Mouse (Mus musculus) spleen, embryonic (tissue): Measurements from ENCODE around the gene Pim2.

ENCODE experiments used
- CTCF ChIA-PET: fragments of 350-600 bp; sonication (Branson Sonifier 250); formaldehyde crosslinking; loops from one replicate; lab custom pipeline; 2022; lab: Charles Lee

Pim2 gene

DNA sequence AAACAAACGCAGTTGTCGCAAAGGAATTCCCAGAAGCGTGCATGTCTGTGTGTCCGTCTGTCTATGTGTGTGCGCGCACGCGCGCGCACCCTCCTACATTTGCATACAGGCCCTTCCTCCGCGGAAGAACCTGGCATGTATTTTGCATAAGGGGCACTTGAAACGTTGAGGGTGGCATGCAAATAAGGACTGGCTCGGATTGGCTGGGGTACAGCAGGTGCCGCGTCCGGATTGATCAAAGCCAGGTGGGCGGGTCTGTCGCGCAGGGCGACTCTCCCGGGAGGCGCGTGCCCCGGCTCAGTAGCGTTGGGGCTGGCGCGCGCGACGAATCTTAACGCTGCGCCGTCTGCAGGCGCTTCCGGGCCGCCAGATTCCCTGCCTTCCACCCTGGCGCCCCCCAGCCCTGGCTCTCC, at the start of gene Pim2:
Pim2 (plus strand) TSS at position 256 of the 413 bp plus-strand sequence.
- CTCF ChIA-PET: no interaction called here

DNA sequence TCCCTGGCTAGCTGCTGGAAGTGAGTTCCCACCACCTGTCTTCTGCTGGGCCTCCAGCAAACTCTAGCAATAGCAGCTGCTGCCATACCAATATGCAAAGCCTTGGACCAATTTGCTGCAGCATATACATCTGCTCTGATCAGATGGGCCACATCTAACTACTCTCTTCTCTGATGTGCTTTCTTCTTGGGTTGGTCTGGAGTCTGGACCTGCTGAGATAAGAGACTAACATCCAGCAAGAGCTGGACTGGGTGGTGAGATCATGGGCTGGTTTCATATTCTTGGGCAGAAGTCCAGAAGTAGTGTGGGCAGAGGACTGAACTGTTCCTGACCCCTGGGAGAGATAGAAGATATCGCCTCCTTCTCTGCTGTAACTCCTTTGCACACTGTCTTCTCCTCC, 40.9 kb upstream of the Pim2 start:
- CTCF ChIA-PET: no interaction called here

GRCm38 (mm10) chrX:7840842-7841162, 37.3 kb upstream of the Pim2 start:
- CTCF ChIA-PET: no interaction called here

GRCm38 (mm10) chrX:7841163-7842162, 36.6 kb upstream of the Pim2 start, which contains the start of gene Otud5:
Gene Otud5 (plus strand): TSS chrX:7841364.
- CTCF ChIA-PET: no interaction called here

DNA sequence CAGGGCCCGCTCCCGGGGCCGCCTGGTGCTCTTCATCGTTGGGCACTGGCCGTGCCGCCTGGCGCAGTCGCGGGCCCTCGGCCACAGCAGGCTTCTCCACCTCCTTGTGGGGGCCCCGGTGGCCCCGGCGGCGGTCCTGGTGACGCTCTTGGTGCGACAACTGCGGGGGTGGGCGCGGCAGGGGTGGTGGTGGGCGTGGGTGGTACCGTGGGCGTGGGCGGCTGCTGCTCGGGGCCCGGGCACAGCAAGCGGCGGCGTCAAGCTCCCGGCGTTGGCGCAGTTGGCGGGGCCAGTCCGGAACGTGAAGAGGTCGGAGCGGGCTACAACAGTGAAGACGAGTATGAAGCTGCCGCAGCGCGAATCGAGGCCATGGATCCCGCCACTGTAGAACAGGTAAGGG, 35.7 kb upstream of the Pim2 start:
- CTCF ChIA-PET: no interaction called here

DNA sequence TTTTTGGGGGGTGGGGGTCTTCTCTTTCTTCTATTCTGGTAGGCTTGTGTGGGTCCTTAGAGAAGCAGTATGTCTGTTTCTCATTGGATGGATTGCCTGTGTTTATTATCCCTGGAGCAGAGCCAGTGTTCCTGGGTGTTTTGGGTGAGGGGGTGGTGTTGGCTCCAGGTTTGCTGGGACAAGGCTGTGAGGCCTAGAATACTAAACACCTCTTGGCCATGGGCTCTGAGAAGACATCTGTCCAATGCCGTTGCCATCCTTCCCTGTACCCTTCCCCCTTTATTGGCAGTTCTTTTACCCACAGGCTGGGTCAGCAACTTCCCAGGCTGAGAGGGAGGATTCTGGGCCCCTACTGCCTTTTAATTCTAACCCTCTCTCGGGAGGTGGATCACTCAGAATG, 30.2 kb upstream of the Pim2 start:
- CTCF ChIA-PET: no interaction called here

- CTCF ChIA-PET: no interaction called here
Measured at GRCm38 (mm10) chrX:7854578-7854977, 23.5 kb upstream of the Pim2 start.

- CTCF ChIA-PET: no interaction called here
Measured at GRCm38 (mm10) chrX:7859191-7859753, 18.8 kb upstream of the Pim2 start.

DNA sequence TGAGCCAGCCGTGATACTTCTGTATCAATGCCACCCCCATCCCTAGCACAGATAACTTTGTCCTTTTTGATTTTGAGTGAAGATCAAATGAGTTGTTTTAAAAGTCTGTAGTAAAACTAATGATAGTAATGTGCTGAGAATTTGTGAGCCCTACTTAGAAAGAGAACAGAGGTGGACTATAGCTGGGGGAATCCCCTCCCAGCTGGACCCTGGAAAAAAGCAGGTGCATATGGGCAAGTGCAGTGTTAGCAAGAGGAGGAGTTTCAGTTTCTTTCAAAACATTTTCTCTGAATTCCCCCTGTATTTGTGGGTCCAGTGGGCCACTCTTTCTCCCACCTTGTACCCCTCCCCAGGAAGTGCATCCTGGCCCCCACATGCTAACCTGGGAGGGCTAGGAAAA, 14.9 kb upstream of the Pim2 start:
- CTCF ChIA-PET: no interaction called here

DNA sequence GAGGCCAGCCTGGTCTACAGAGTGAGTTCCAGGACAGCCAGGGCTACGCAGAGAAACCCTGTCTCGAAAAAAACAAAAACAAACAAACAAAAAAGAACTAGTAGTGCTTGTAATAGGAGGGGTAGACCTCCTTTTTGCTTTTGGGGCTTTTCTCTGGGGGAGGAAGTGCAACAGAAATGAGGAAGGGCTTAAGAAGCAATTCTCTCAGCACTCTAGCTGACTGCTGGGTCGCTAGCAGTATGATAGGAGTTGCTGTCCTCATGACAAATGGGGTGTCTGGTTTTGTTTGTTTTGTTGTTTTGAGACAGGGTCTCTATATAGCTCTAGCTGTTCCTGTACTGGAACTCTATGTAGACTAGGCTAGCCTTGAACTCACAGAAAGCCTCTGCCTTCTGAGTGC, 13.5 kb upstream of the Pim2 start:
- CTCF ChIA-PET: no interaction called here

DNA sequence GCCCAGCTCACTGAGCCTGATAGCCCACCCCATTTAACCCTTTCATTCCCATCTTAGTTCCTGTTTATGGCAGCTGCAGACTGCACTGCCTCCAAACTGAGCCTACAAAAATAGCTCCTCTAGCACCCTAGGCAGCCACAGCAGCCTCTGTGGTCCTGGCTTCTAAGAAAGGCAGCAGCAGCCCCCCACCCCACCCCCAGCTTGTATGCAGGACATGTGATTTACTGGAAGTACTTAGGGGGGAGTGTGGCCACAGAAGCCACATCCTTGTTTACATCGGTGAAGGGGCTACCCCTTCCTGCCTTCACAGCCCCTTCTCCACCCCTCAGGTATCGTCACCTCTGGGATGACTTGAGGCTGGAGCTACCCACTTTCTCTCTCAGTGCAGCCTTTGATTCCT, 12.7 kb upstream of the Pim2 start:
- CTCF ChIA-PET: no interaction called here

GRCm38 (mm10) chrX:7865786-7866185, 12.3 kb upstream of the Pim2 start:
- CTCF ChIA-PET: no interaction called here

DNA sequence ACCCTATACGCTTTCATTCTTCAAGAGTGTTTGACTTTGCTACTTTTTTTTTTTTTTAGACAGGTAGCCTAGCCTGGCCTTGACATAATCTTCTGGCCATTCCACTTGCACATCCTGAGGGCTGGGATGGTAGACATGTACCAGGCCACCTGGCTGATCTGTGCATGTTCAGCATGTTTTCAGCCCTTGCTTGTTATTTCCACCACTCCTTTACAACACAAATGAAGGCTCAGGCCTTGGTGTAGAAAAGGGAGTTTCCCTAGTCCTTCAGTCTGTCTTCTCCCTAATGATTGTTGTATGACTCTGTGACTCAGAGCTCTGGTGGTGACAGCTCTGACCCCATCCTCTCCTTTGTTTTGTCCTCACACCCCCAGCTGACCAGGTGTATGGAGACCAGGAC, 10.9 kb upstream of the Pim2 start:
- CTCF ChIA-PET: no interaction called here

- CTCF ChIA-PET: no interaction called here
Measured at GRCm38 (mm10) chrX:7868506-7868905, 9.6 kb upstream of the Pim2 start.

DNA sequence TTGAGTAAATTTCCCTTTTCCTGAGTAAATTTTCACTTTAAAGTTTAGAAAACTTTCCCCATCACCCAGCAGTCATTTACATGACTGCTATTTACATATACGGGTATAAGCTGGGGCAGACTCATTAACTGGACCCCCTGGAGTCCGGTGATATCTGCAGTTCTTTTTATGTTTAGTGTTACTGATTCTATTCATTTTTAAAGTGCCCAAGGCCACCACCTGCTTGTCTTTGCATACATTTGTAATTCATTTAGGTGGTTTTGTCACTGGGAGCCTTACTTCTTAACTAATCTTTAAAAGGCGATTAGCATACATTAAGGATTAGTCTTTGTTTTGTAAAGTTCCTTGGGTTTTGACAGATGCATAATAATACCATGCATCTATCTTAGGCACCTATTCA, 8.2 kb upstream of the Pim2 start:
- CTCF ChIA-PET: no interaction called here

DNA sequence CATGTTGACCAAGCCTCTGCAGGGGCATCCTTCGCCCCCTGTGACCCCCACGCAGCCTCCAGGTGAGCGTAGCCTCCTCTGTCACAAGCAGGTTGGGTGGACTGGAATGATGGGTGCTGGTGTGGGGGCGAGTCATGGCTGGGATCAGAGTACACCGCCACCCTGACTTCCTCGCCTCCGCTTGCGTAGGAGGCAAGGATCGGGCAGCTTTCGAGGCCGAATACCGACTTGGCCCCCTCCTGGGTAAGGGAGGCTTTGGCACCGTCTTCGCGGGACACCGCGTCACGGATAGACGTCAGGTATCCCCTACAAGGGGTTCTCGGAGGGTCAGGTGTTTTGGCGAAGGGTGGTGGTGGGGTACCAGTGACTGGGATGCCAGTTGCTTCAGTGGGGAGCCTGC, 433 bp downstream of the Pim2 start:
- CTCF ChIA-PET: no interaction called here

- CTCF ChIA-PET: interaction anchor here (0.6 to 0.7 kb wide), 2 partner anchors 67 to 1013 kb away, joined by 3 read pairs; partner anchors contain the start of gene B630019K06Rik
Measured at GRCm38 (mm10) chrX:7879819-7880218, 1.8 kb downstream of the Pim2 start.

DNA sequence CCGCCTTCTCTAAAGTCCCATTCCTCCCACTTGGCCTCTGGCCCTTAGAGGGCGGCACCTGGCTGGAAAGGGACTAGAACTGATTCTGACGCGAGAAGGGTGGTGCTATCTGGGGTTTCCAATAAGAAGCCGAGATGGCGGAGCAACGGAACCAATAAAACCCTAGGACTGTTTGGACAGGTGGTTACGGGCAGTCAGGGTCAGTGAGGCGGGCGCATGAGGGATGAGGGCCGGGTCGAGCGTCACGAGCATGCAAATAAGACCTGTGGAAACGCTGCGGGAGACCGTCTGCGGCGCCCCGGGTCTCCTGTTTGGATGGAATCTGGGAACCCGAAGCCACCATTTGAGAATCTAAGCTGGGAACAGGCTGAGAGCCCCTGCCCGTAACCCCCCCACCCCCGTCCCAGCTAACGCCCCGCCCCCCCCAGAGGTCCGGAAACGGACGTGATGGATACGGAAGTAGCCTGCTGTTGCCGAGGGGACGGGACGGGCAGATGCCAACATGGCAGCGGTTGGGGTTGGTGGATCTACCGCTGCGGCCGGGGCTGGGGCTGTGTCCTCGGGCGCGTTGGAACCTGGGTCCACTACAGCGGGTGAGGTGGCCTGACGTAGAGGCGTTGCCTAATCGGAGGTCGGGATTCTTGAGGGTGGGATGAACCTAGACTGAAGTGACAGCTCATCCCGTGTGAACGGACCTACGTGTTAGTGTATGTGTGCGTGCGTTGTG, 5.9 kb downstream of the Pim2 start, which contains the start of gene Slc35a2:
Slc35a2 (plus strand) TSS at position 188 of the 727 bp plus-strand sequence.
- CTCF ChIA-PET: no interaction called here

DNA sequence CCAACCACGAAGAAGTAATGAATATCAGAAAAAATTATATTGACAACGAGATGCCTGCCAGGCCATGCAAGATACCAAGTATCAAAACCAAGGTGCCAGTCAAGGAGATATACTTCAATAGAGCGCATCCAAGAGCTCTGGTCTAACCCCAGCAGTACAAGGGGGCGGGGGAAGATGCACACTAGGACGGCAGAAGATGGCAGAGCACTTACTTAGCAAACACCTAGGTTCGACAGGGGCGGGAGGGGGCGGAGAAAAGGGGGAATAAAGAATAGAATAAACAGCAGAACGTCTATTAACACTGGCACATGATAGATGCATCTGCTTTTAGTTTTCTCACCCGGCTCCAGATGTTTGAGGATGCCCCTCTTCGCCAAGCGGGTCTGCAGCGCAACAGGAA, 20.1 kb downstream of the Pim2 start:
- CTCF ChIA-PET: interaction anchor here (1.1 kb wide), 1 partner anchor 10 kb away, joined by 3 read pairs; no protein-coding TSS in a partner anchor

GRCm38 (mm10) chrX:7898880-7899874, 21.1 kb downstream of the Pim2 start, which contains the start of the genes Pqbp1 and Timm17b:
Gene Pqbp1 (minus strand): TSS chrX:7899269.
Gene Timm17b (plus strand): TSS chrX:7899357.
- CTCF ChIA-PET: no interaction called here

GRCm38 (mm10) chrX:7904441-7904840, 26.4 kb downstream of the Pim2 start:
- CTCF ChIA-PET: no interaction called here
